Mouse (Mus musculus): Measurements from ENCODE around the gene Rbm10. TPM values are rescaled to one million over a fixed set of nuclear protein-coding genes. Genes with fewer than 3 reads are reported as not detected.

The Rbm10 gene
- not detected in 2 replicates for polyA plus RNA-seq (2012; ENCODE audit: insufficient read depth, insufficient read length, low replicate concordance, missing spikeins)

GRCm38 (mm10) chrX:20617176-20617902 is at the start of gene Rbm10, which contains the start of gene Ndufb11:
TSS of gene Rbm10 (plus strand) at chrX:20617503.
TSS of gene Ndufb11 (minus strand) at chrX:20617619.
- WGBS = 10% methylated on average over 48 of the region's 49 CpGs
- H3K27ac ChIP-seq (ENCODE audit: insufficient read depth, low read depth, low read length) = peak within 1 kb of the TSS; percentile 99

GRCm38 (mm10) chrX:20571024-20571423 is 46.3 kb upstream of the Rbm10 start:
- 29% methylated on average over 2 of the region's 2 CpGs for WGBS
- no peak overlapping the region for H3K27ac ChIP-seq (ENCODE audit: insufficient read depth, low read depth, low read length)
- H3K4me1 ChIP-seq (ENCODE audit: control insufficient read depth, insufficient read depth, low read length) = 0 out of 2 replicates have a peak, but pooled peaks cover 2% of the 10 kb centered on the region
- H3K4me3 ChIP-seq (ENCODE audit: insufficient read depth, low read depth, low read length) = no peak overlapping the region
- TF ChIP-seq CTCF (IDR thresholded peaks at IDR 0.05; ENCODE audit: insufficient read depth, low read depth, low read length) (no peak), POLR2A (IDR thresholded peaks at IDR 0.05; ENCODE audit: insufficient read depth, low read depth, low read length) (no peak)

More at GRCm38 (mm10) chrX:20617176-20617902, at the start of gene Rbm10, which contains the start of gene Ndufb11:
- peak within 1 kb of the TSS; percentile 96 for H3K4me3 ChIP-seq (ENCODE audit: insufficient read depth, low read depth, low read length)
- peaks cover 3% of the 10 kb centered on the region; the same call in 1 of the 2 replicates for H3K4me1 ChIP-seq (ENCODE audit: control insufficient read depth, insufficient read depth, low read length)
- no peak for TF ChIP-seq CTCF (IDR thresholded peaks at IDR 0.05; ENCODE audit: insufficient read depth, low read depth, low read length)
- TF ChIP-seq POLR2A (IDR thresholded peaks at IDR 0.05; ENCODE audit: insufficient read depth, low read depth, low read length) = no peak; the same call in 1 of the 2 replicates

GRCm38 (mm10) chrX:20572683-20573082 is 44.6 kb upstream of the Rbm10 start:
- Histone ChIP-seq H3K4me1 (ENCODE audit: control insufficient read depth, insufficient read depth, low read length) (0 out of 2 replicates have a peak, but pooled peaks cover 2% of the 10 kb centered on the region), H3K4me3 (ENCODE audit: insufficient read depth, low read depth, low read length) (no peak overlapping the region), H3K27ac (ENCODE audit: insufficient read depth, low read depth, low read length) (no peak overlapping the region)
- TF ChIP-seq CTCF (IDR thresholded peaks at IDR 0.05; ENCODE audit: insufficient read depth, low read depth, low read length) (no peak), POLR2A (IDR thresholded peaks at IDR 0.05; ENCODE audit: insufficient read depth, low read depth, low read length) (no peak)
- WGBS = 84% methylated on average over 9 of the region's 9 CpGs

GRCm38 (mm10) chrX:20573927-20574326 is 43.4 kb upstream of the Rbm10 start:
- 85% methylated on average over 4 of the region's 4 CpGs for WGBS
- 0 out of 2 replicates have a peak, but pooled peaks cover 2% of the 10 kb centered on the region for H3K4me1 ChIP-seq (ENCODE audit: control insufficient read depth, insufficient read depth, low read length)
- no peak overlapping the region for H3K4me3 ChIP-seq (ENCODE audit: insufficient read depth, low read depth, low read length)
- no peak overlapping the region for H3K27ac ChIP-seq (ENCODE audit: insufficient read depth, low read depth, low read length)
- TF ChIP-seq POLR2A (IDR thresholded peaks at IDR 0.05; ENCODE audit: insufficient read depth, low read depth, low read length) (no peak), CTCF (IDR thresholded peaks at IDR 0.05; ENCODE audit: insufficient read depth, low read depth, low read length) (no peak)

- no peak overlapping the region for H3K4me3 ChIP-seq (ENCODE audit: insufficient read depth, low read depth, low read length)
- no peak overlapping the region for H3K27ac ChIP-seq (ENCODE audit: insufficient read depth, low read depth, low read length)
- no peaks in the 10 kb centered on the region for H3K4me1 ChIP-seq (ENCODE audit: control insufficient read depth, insufficient read depth, low read length)
- 15% methylated on average over 4 of the region's 4 CpGs for WGBS
- TF ChIP-seq POLR2A (IDR thresholded peaks at IDR 0.05; ENCODE audit: insufficient read depth, low read depth, low read length) = no peak
- TF ChIP-seq CTCF (IDR thresholded peaks at IDR 0.05; ENCODE audit: insufficient read depth, low read depth, low read length) = no peak
Observed at GRCm38 (mm10) chrX:20587968-20588367, 29.3 kb upstream of the Rbm10 start.

- Histone ChIP-seq H3K4me1 (ENCODE audit: control insufficient read depth, insufficient read depth, low read length) (no peaks in the 10 kb centered on the region), H3K4me3 (ENCODE audit: insufficient read depth, low read depth, low read length) (no peak overlapping the region), H3K27ac (ENCODE audit: insufficient read depth, low read depth, low read length) (no peak overlapping the region)
- TF ChIP-seq POLR2A (IDR thresholded peaks at IDR 0.05; ENCODE audit: insufficient read depth, low read depth, low read length) = no peak
- TF ChIP-seq CTCF (IDR thresholded peaks at IDR 0.05; ENCODE audit: insufficient read depth, low read depth, low read length) = no peak
- 86% methylated on average over 4 of the region's 4 CpGs for WGBS
Observed at GRCm38 (mm10) chrX:20608500-20608899, 8.8 kb upstream of the Rbm10 start.

GRCm38 (mm10) chrX:20616861-20617175 is 485 bp upstream of the Rbm10 start:
- Histone ChIP-seq H3K4me3 (ENCODE audit: insufficient read depth, low read depth, low read length) (peak overlapping the region; percentile 96), H3K4me1 (ENCODE audit: control insufficient read depth, insufficient read depth, low read length) (peaks cover 3% of the 10 kb centered on the region; the same call in 1 of the 2 replicates), H3K27ac (ENCODE audit: insufficient read depth, low read depth, low read length) (peak overlapping the region; percentile 99)
- no peak for TF ChIP-seq POLR2A (IDR thresholded peaks at IDR 0.05; ENCODE audit: insufficient read depth, low read depth, low read length)
- TF ChIP-seq CTCF (IDR thresholded peaks at IDR 0.05; ENCODE audit: insufficient read depth, low read depth, low read length) = no peak
- 14% methylated on average over 17 of the region's 17 CpGs for WGBS

- TF ChIP-seq POLR2A (IDR thresholded peaks at IDR 0.05; ENCODE audit: insufficient read depth, low read depth, low read length) (no peak; the same call in 1 of the 2 replicates), CTCF (IDR thresholded peaks at IDR 0.05; ENCODE audit: insufficient read depth, low read depth, low read length) (no peak)
- Histone ChIP-seq H3K4me1 (ENCODE audit: control insufficient read depth, insufficient read depth, low read length) (peaks cover 3% of the 10 kb centered on the region; the same call in 1 of the 2 replicates), H3K27ac (ENCODE audit: insufficient read depth, low read depth, low read length) (peak overlapping the region; percentile 99), H3K4me3 (ENCODE audit: insufficient read depth, low read depth, low read length) (peak overlapping the region; percentile 96)
- WGBS = 18% methylated on average over 31 of the region's 31 CpGs
Observed at GRCm38 (mm10) chrX:20617903-20618399, 648 bp downstream of the Rbm10 start.

- Histone ChIP-seq H3K4me3 (ENCODE audit: insufficient read depth, low read depth, low read length) (no peak overlapping the region), H3K4me1 (ENCODE audit: control insufficient read depth, insufficient read depth, low read length) (0 out of 2 replicates have a peak, but pooled peaks cover 2% of the 10 kb centered on the region), H3K27ac (ENCODE audit: insufficient read depth, low read depth, low read length) (no peak overlapping the region)
- no peak for TF ChIP-seq CTCF (IDR thresholded peaks at IDR 0.05; ENCODE audit: insufficient read depth, low read depth, low read length)
- no peak for TF ChIP-seq POLR2A (IDR thresholded peaks at IDR 0.05; ENCODE audit: insufficient read depth, low read depth, low read length)
- WGBS = 100% methylated on average over 2 of the region's 2 CpGs
Observed at GRCm38 (mm10) chrX:20638141-20638540, 20.8 kb downstream of the Rbm10 start.

All from olfactory bulb, adult 2 months (tissue).